Mouse (Mus musculus) liver, embryonic 11.5 days (tissue): ENCODE results near the gene 2510039O18Rik. TPM values are rescaled to one million over a fixed set of nuclear protein-coding genes. Genes with fewer than 3 reads are reported as not detected.

Experiments
- ATAC-seq: fragments of 200-750 bp; cut with Nextera tagmentation; replicated peaks from 2 replicates; pipeline ENCODE4 v1.8.0; 2017; ENCODE audit warnings: moderate number of reproducible peaks, mild to moderate bottlenecking, moderate TSS enrichment, moderate library complexity; ENCODE audit not compliant: low FRiP score
- DNase-seq: peaks from one replicate; pipeline ENCODE4 v3.0.0-alpha.2; 2017; ENCODE audit warnings: low spot score
- H3K27ac ChIP-seq: fragments of 300-500 bp; sonication (generic); 2 replicates; pipeline ENCODE4 v1.5.1; 2014; ENCODE audit warnings: mild to moderate bottlenecking, low read depth, low read length, control low read depth
- H3K27me3 ChIP-seq: fragments of 300-500 bp; sonication (generic); replicated peaks from 2 replicates; pipeline ENCODE4 v1.6.1; 2014; ENCODE audit warnings: low read length, mixed read lengths; ENCODE audit not compliant: control insufficient read depth, insufficient read depth
- H3K36me3 ChIP-seq: fragments of 300-500 bp; sonication (generic); 2 replicates; pipeline ENCODE4 v1.6.1; 2014; ENCODE audit warnings: mild to moderate bottlenecking, low read length, moderate library complexity, mixed read lengths; ENCODE audit not compliant: control insufficient read depth, insufficient read depth
- H3K4me1 ChIP-seq: fragments of 300-500 bp; sonication (generic); replicated peaks from 2 replicates; pipeline ENCODE4 v1.6.1; 2014; ENCODE audit warnings: low read length, mixed read lengths; ENCODE audit not compliant: control insufficient read depth, insufficient read depth
- H3K4me2 ChIP-seq: fragments of 300-500 bp; sonication (generic); 2 replicates; pipeline ENCODE4 v1.6.1; 2014; ENCODE audit warnings: mild to moderate bottlenecking, control low read depth, moderate library complexity
- H3K4me3 ChIP-seq: fragments of 300-500 bp; sonication (generic); 2 replicates; pipeline ENCODE4 v1.5.1; 2014; ENCODE audit warnings: low read depth, low read length, control low read depth
- H3K9ac ChIP-seq: fragments of 300-500 bp; sonication (generic); 2 replicates; pipeline ENCODE4 v1.6.1; 2014; ENCODE audit warnings: low read depth, low read length, control low read depth
- H3K9me3 ChIP-seq: fragments of 300-500 bp; sonication (generic); 2 replicates; pipeline ENCODE4 v1.6.1; 2016; ENCODE audit warnings: low read length, inconsistent platforms, mixed read lengths; ENCODE audit not compliant: control insufficient read depth
- WGBS: fragments of 180-500 bp; shearing (Covaris S2); extraction: QIAGEN DNeasy Blood & Tissue Kit; methylation state at CpG from one replicate; pipeline ENCODE4 v1.1.7; 2014; 5-methylcytosine and 5-hydroxymethylcytosine counted together
- polyA plus RNA-seq: library from polyadenylated mRNA; unstranded; fragments of >200 nt; fragmentation: Nextera tagmentation; extraction: Ambion mirVana; gene quantifications from 2 replicates; pipeline ENCODE4 v1.2.1, GENCODE M21; 2014

The 2510039O18Rik gene
- polyA plus RNA-seq, 1 experiment from 2014 or later: 18.6 TPM

- Histone ChIP-seq H3K9me3 (no peaks in the 10 kb centered on the region), H3K27me3 (no peaks in the 10 kb centered on the region), H3K36me3 (peaks cover 2% of the 10 kb centered on the region; the same call in 1 of the 2 replicates), H3K27ac (no peak overlapping the region), H3K9ac (no peak overlapping the region), H3K4me2 (no peak overlapping the region), H3K4me1 (peaks cover 20% of the 10 kb centered on the region), H3K4me3 (no peak overlapping the region)
- no peak for ATAC-seq
- no peak for DNase-seq
- 54% methylated on average over 14 of the region's 14 CpGs for whole genome bisulfite sequencing
Observed at GRCm38 (mm10) chr4:147938148-147939096, 2.3 kb upstream of the 2510039O18Rik start.

- Histone ChIP-seq H3K27ac (no peak overlapping the region), H3K4me3 (0 out of 2 replicates have a peak overlapping the region, but pooled peaks have one; percentile 99), H3K4me1 (peaks cover 17% of the 10 kb centered on the region), H3K36me3 (peaks cover 12% of the 10 kb centered on the region), H3K9ac (0 out of 2 replicates have a peak overlapping the region, but pooled peaks have one; percentile 10), H3K27me3 (no peaks in the 10 kb centered on the region), H3K9me3 (no peaks in the 10 kb centered on the region), H3K4me2 (peak overlapping the region; percentile 51)
- 63% methylated on average over 9 of the region's 9 CpGs for WGBS
- DNase-seq (no peak), ATAC-seq (no peak)
Observed at GRCm38 (mm10) chr4:147940111-147940510, 584 bp upstream of the 2510039O18Rik start.

- H3K4me3 ChIP-seq: peak overlapping the region; percentile 99
- no peaks in the 10 kb centered on the region for H3K9me3 ChIP-seq
- ATAC-seq: peak; percentile 67
- H3K4me2 ChIP-seq: peak overlapping the region; percentile 99
- peaks cover 13% of the 10 kb centered on the region for H3K4me1 ChIP-seq
- peak; percentile 52 for DNase-seq
- H3K9ac ChIP-seq: peak overlapping the region; percentile 92
- no peaks in the 10 kb centered on the region for H3K27me3 ChIP-seq
- peaks cover 24% of the 10 kb centered on the region for H3K36me3 ChIP-seq
- peak overlapping the region; percentile 74 for H3K27ac ChIP-seq
- 6% methylated on average over 72 of the region's 88 CpGs for WGBS
Observed at GRCm38 (mm10) chr4:147941045-147942020, 638 bp downstream of the 2510039O18Rik start.

GRCm38 (mm10) chr4:147943005-147943404 is 2.3 kb downstream of the 2510039O18Rik start:
- Histone ChIP-seq H3K4me2 (peak overlapping the region; percentile 99), H3K27ac (no peak overlapping the region), H3K4me1 (peaks cover 13% of the 10 kb centered on the region), H3K9me3 (no peaks in the 10 kb centered on the region), H3K36me3 (peaks cover 31% of the 10 kb centered on the region), H3K4me3 (no peak overlapping the region; the same call in 1 of the 2 replicates), H3K27me3 (no peaks in the 10 kb centered on the region), H3K9ac (0 out of 2 replicates have a peak overlapping the region, but pooled peaks have one; percentile 32)
- DNase-seq (no peak), ATAC-seq (no peak)
- 89% methylated on average over 1 of the region's 1 CpGs for WGBS

- Histone ChIP-seq H3K36me3 (peaks cover 33% of the 10 kb centered on the region), H3K9ac (no peak overlapping the region), H3K9me3 (no peaks in the 10 kb centered on the region), H3K4me1 (peaks cover 2% of the 10 kb centered on the region; the same call in 1 of the 2 replicates), H3K27me3 (no peaks in the 10 kb centered on the region), H3K27ac (no peak overlapping the region), H3K4me3 (no peak overlapping the region), H3K4me2 (no peak overlapping the region)
- ATAC-seq (no peak), DNase-seq (no peak)
- no CpG with 5 or more reads among the region's 2 CpGs for WGBS
Observed at GRCm38 (mm10) chr4:147947511-147947910, 6.8 kb downstream of the 2510039O18Rik start.

GRCm38 (mm10) chr4:147953590-147953989 is 12.9 kb downstream of the 2510039O18Rik start:
- H3K4me2 ChIP-seq: no peak overlapping the region
- 8% methylated on average over 4 of the region's 4 CpGs for WGBS
- H3K27me3 ChIP-seq: no peaks in the 10 kb centered on the region
- H3K9ac ChIP-seq: no peak overlapping the region
- no peaks in the 10 kb centered on the region for H3K9me3 ChIP-seq
- no peak overlapping the region for H3K4me3 ChIP-seq
- 0 out of 2 replicates have a peak, but pooled peaks have one; percentile 51 for ATAC-seq
- DNase-seq: no peak
- no peaks in the 10 kb centered on the region for H3K4me1 ChIP-seq
- H3K36me3 ChIP-seq: 0 out of 2 replicates have a peak, but pooled peaks cover 2% of the 10 kb centered on the region
- no peak overlapping the region for H3K27ac ChIP-seq

- Histone ChIP-seq H3K27me3 (no peaks in the 10 kb centered on the region), H3K36me3 (no peaks in the 10 kb centered on the region), H3K9me3 (no peaks in the 10 kb centered on the region), H3K27ac (no peak overlapping the region), H3K9ac (no peak overlapping the region), H3K4me2 (no peak overlapping the region), H3K4me3 (no peak overlapping the region), H3K4me1 (no peaks in the 10 kb centered on the region)
- 40% methylated on average over 11 of the region's 11 CpGs for WGBS
- DNase-seq (no peak), ATAC-seq (no peak)
Observed at GRCm38 (mm10) chr4:147957141-147957540, 16.4 kb downstream of the 2510039O18Rik start.
